Mouse (Mus musculus): ENCODE data around the gene Igflr1. TPM values are rescaled to one million over a fixed set of nuclear protein-coding genes. Genes with fewer than 3 reads are reported as not detected.

Gene Igflr1
- polyA plus RNA-seq, 1 experiment from 2014 or later, result 4.5 TPM

- peaks cover 11% of the 10 kb centered on the region for H3K36me3 ChIP-seq (ENCODE audit: control insufficient read depth, insufficient read depth, low read length)
- no peaks in the 10 kb centered on the region for H3K4me1 ChIP-seq (ENCODE audit: control insufficient read depth, insufficient read depth, low read length)
- no peak within 1 kb of the TSS for H3K4me3 ChIP-seq (ENCODE audit: low read depth, low read length)
- H3K27ac ChIP-seq (ENCODE audit: low read length), result no peak within 1 kb of the TSS
- H3K27me3 ChIP-seq (ENCODE audit: control insufficient read depth, insufficient read depth, low read depth, low read length), result no peaks in the 10 kb centered on the region
- ATAC-seq, result no peak
- H3K9me3 ChIP-seq (replicated peaks; ENCODE audit: control insufficient read depth, low read length, poor library complexity, severe bottlenecking), result no peaks in the 10 kb centered on the region
- 83% methylated on average over 8 of the region's 8 CpGs for WGBS
- no peak within 1 kb of the TSS for H3K9ac ChIP-seq (ENCODE audit: low read depth, low read length)
- H3K4me2 ChIP-seq (ENCODE audit: low read length), result no peak within 1 kb of the TSS
These were observed 47.6 kb downstream of the Igflr1 start, which contains the start of gene Upk1a for GRCm38 (mm10) chr7:30612654-30613402. Gene Upk1a (minus strand): TSS chr7:30612847.

DNA sequence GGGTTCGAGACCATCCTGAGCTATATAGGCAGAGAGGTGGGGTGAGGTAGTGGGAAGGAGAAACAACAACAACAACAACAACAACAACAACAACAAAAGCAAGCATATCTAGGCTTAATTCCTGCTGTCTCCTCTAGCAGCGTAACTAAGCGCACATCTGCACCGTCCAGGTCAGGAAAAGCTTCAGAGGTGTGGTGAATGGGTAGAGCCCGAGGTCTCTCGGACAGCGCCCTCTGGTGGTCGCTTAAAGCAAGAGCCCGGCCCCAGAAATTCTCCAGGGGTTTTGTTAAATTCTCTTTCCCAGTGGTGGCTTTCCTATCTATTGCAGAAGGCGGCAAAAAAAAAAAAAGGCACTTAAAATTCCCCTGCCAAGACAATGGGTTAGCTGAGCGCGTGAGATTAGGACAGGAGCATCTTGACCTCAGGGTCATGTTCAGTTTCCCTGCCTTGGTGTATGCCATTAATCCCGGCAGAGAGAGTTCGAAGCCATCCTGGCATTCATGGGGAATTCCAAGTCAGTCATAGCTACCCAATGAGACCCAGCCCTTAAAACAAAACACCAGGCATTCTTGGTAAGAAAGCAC, 48.4 kb downstream of the Igflr1 start:
- Histone ChIP-seq H3K9me3 (replicated peaks; ENCODE audit: control insufficient read depth, low read length, poor library complexity, severe bottlenecking) (no peaks in the 10 kb centered on the region), H3K4me3 (ENCODE audit: low read depth, low read length) (no peak overlapping the region), H3K4me2 (ENCODE audit: low read length) (no peak overlapping the region), H3K27ac (ENCODE audit: low read length) (no peak overlapping the region), H3K27me3 (ENCODE audit: control insufficient read depth, insufficient read depth, low read depth, low read length) (no peaks in the 10 kb centered on the region), H3K36me3 (ENCODE audit: control insufficient read depth, insufficient read depth, low read length) (peaks cover 13% of the 10 kb centered on the region), H3K9ac (ENCODE audit: low read depth, low read length) (no peak overlapping the region), H3K4me1 (ENCODE audit: control insufficient read depth, insufficient read depth, low read length) (no peaks in the 10 kb centered on the region)
- no peak for ATAC-seq
- WGBS, result 23% methylated on average over 14 of the region's 14 CpGs

GRCm38 (mm10) chr7:30614454-30614853, 49.2 kb downstream of the Igflr1 start:
- 81% methylated on average over 2 of the region's 2 CpGs for WGBS
- no peak for ATAC-seq

DNA sequence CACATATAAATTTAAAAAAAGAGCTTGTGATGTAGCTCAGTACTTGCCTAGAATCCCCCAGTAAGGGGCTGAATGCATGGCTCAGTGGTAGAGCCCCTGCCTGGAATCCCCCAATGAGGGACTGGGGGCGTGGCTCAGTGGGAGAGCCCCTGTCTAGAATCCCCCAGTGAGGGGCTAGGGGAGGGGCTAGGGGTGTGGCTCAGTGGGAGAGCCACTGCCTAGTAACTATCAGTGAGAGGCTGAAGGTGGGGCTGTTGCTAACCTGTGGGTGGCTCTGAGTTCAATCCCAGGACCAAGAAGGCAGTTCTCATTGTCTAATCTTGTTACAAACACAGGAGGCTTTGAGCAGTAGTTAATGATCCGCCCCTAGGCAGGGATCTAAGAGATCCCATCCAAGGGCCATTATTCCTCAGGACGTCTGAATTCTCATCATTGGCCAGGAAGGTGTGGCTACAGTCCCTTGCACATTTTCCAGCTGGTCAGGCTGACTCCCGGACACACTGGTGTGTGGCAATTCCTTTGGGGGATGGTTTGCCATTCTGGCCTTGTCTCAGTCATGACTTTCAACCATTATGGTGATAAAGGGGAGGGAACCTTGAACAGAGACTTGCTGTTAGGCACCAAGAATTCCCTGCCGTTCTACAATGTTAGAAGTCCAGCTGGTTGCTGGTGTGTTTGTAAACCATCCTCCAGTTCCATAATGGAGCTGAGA, 50.0 kb downstream of the Igflr1 start:
- H3K4me2 ChIP-seq (ENCODE audit: low read length), result no peak overlapping the region
- no peak; the same call in 1 of the 2 replicates for ATAC-seq
- 66% methylated on average over 5 of the region's 5 CpGs for WGBS
- no peaks in the 10 kb centered on the region for H3K27me3 ChIP-seq (ENCODE audit: control insufficient read depth, insufficient read depth, low read depth, low read length)
- no peaks in the 10 kb centered on the region for H3K4me1 ChIP-seq (ENCODE audit: control insufficient read depth, insufficient read depth, low read length)
- H3K9ac ChIP-seq (ENCODE audit: low read depth, low read length), result no peak overlapping the region
- no peaks in the 10 kb centered on the region for H3K9me3 ChIP-seq (replicated peaks; ENCODE audit: control insufficient read depth, low read length, poor library complexity, severe bottlenecking)
- H3K4me3 ChIP-seq (ENCODE audit: low read depth, low read length), result no peak overlapping the region
- peaks cover 21% of the 10 kb centered on the region for H3K36me3 ChIP-seq (ENCODE audit: control insufficient read depth, insufficient read depth, low read length)
- H3K27ac ChIP-seq (ENCODE audit: low read length), result no peak overlapping the region

More at GRCm38 (mm10) chr7:30614454-30614853, 49.2 kb downstream of the Igflr1 start:
- Histone ChIP-seq H3K4me2 (ENCODE audit: low read length) (no peak overlapping the region), H3K27me3 (ENCODE audit: control insufficient read depth, insufficient read depth, low read depth, low read length) (no peaks in the 10 kb centered on the region), H3K36me3 (ENCODE audit: control insufficient read depth, insufficient read depth, low read length) (peaks cover 21% of the 10 kb centered on the region), H3K9ac (ENCODE audit: low read depth, low read length) (no peak overlapping the region), H3K9me3 (replicated peaks; ENCODE audit: control insufficient read depth, low read length, poor library complexity, severe bottlenecking) (no peaks in the 10 kb centered on the region), H3K27ac (ENCODE audit: low read length) (no peak overlapping the region), H3K4me3 (ENCODE audit: low read depth, low read length) (no peak overlapping the region), H3K4me1 (ENCODE audit: control insufficient read depth, insufficient read depth, low read length) (no peaks in the 10 kb centered on the region)

Small RNAs within 50 kb of the gene (microRNA-seq; reads per million reads assigned to microRNA genes)
- 0.52 reads per million for gene Gm38670
- not detected for gene Mir3569

Other genes with a start within 250 kb of the Igflr1 start
- gene E130208F15Rik, start 243.7 kb upstream of the Igflr1 start, polyA plus RNA-seq (2015; fragmentation: Nextera tagmentation; extraction: Ambion mirVana), result not detected in 2 replicates
- gene Sdhaf1, start 241.5 kb upstream of the Igflr1 start, polyA plus RNA-seq (2015; fragmentation: Nextera tagmentation; extraction: Ambion mirVana), result 15.2 and 16.9 TPM in 2 replicates
- 15.2 and 15.7 TPM in 2 replicates for gene Lrfn3, start 202.7 kb upstream of the Igflr1 start, polyA plus RNA-seq (2015; fragmentation: Nextera tagmentation; extraction: Ambion mirVana)
- gene Tyrobp, start 151.7 kb upstream of the Igflr1 start, polyA plus RNA-seq (2015; fragmentation: Nextera tagmentation; extraction: Ambion mirVana), result 15.3 and 23.5 TPM in 2 replicates
- gene Hcst, start 145.6 kb upstream of the Igflr1 start, polyA plus RNA-seq (2015; fragmentation: Nextera tagmentation; extraction: Ambion mirVana), result not detected in 2 replicates
- gene Nfkbid, start 143.7 kb upstream of the Igflr1 start, polyA plus RNA-seq (2015; fragmentation: Nextera tagmentation; extraction: Ambion mirVana), result 2.7 and 2.9 TPM in 2 replicates
- gene Aplp1, start 119.9 kb upstream of the Igflr1 start, polyA plus RNA-seq (2015; fragmentation: Nextera tagmentation; extraction: Ambion mirVana), result 761 and 788 TPM in 2 replicates
- 0.67 and 0.73 TPM in 2 replicates for gene Kirrel2, start 107.7 kb upstream of the Igflr1 start, polyA plus RNA-seq (2015; fragmentation: Nextera tagmentation; extraction: Ambion mirVana)
- 0.46 and 0.50 TPM in 2 replicates for gene Nphs1, start 107.1 kb upstream of the Igflr1 start, polyA plus RNA-seq (2015; fragmentation: Nextera tagmentation; extraction: Ambion mirVana)
- gene Prodh2, start 71.8 kb upstream of the Igflr1 start, polyA plus RNA-seq (2015; fragmentation: Nextera tagmentation; extraction: Ambion mirVana), result not detected in 2 replicates
- 140 and 149 TPM in 2 replicates for gene Arhgap33, start 30.4 kb upstream of the Igflr1 start, polyA plus RNA-seq (2015; fragmentation: Nextera tagmentation; extraction: Ambion mirVana)
- 7.5 and 11.2 TPM in 2 replicates for gene Hspb6, start 13.2 kb upstream of the Igflr1 start, polyA plus RNA-seq (2015; fragmentation: Nextera tagmentation; extraction: Ambion mirVana)
- 8.2 and 8.5 TPM in 2 replicates for gene Proser3, start 13.1 kb upstream of the Igflr1 start, polyA plus RNA-seq (2015; fragmentation: Nextera tagmentation; extraction: Ambion mirVana)
- gene Lin37, start 5.6 kb upstream of the Igflr1 start, polyA plus RNA-seq (2015; fragmentation: Nextera tagmentation; extraction: Ambion mirVana), result 52.1 and 63.8 TPM in 2 replicates
- 82.0 and 88.4 TPM in 2 replicates for gene U2af1l4, start 2.1 kb upstream of the Igflr1 start, polyA plus RNA-seq (2015; fragmentation: Nextera tagmentation; extraction: Ambion mirVana)
- 18.6 and 19.2 TPM in 2 replicates for gene Gm49396, start 2.1 kb upstream of the Igflr1 start, polyA plus RNA-seq (2015; fragmentation: Nextera tagmentation; extraction: Ambion mirVana)
- 116 and 124 TPM in 2 replicates for gene Psenen, start 1.8 kb upstream of the Igflr1 start, polyA plus RNA-seq (2015; fragmentation: Nextera tagmentation; extraction: Ambion mirVana)
- gene Kmt2b, start 23.3 kb downstream of the Igflr1 start, polyA plus RNA-seq (2015; fragmentation: Nextera tagmentation; extraction: Ambion mirVana), result 9.1 and 11.0 TPM in 2 replicates
- 0.20 and 0.22 TPM in 2 replicates for gene Zbtb32, start 33.5 kb downstream of the Igflr1 start, polyA plus RNA-seq (2015; fragmentation: Nextera tagmentation; extraction: Ambion mirVana)
- gene Upk1a, start 47.4 kb downstream of the Igflr1 start, polyA plus RNA-seq (2015; fragmentation: Nextera tagmentation; extraction: Ambion mirVana), result 0.29 and 0.46 TPM in 2 replicates
- gene Cox6b1, start 60.7 kb downstream of the Igflr1 start, polyA plus RNA-seq (2015; fragmentation: Nextera tagmentation; extraction: Ambion mirVana), result 1,035 and 1,037 TPM in 2 replicates
- gene Etv2, start 70.4 kb downstream of the Igflr1 start, polyA plus RNA-seq (2015; fragmentation: Nextera tagmentation; extraction: Ambion mirVana), result not detected in 2 replicates
- 127 and 132 TPM in 2 replicates for gene Rbm42, start 84.9 kb downstream of the Igflr1 start, polyA plus RNA-seq (2015; fragmentation: Nextera tagmentation; extraction: Ambion mirVana)
- gene Haus5, start 99.6 kb downstream of the Igflr1 start, polyA plus RNA-seq (2015; fragmentation: Nextera tagmentation; extraction: Ambion mirVana), result 24.4 and 26.9 TPM in 2 replicates
- not detected in 2 replicates for gene Pmis2, start 106.2 kb downstream of the Igflr1 start, polyA plus RNA-seq (2015; fragmentation: Nextera tagmentation; extraction: Ambion mirVana)
- gene 2200002J24Rik, start 133.5 kb downstream of the Igflr1 start, polyA plus RNA-seq (2015; fragmentation: Nextera tagmentation; extraction: Ambion mirVana), result not detected in 2 replicates
- gene Atp4a, start 146.8 kb downstream of the Igflr1 start, polyA plus RNA-seq (2015; fragmentation: Nextera tagmentation; extraction: Ambion mirVana), result 1.2 and 2.2 TPM in 2 replicates
- 233 and 254 TPM in 2 replicates for gene Tmem147, start 164.1 kb downstream of the Igflr1 start, polyA plus RNA-seq (2015; fragmentation: Nextera tagmentation; extraction: Ambion mirVana)
- gene Gapdhs, start 178.3 kb downstream of the Igflr1 start, polyA plus RNA-seq (2015; fragmentation: Nextera tagmentation; extraction: Ambion mirVana), result 1.1 and 1.7 TPM in 2 replicates
- 1.6 and 2.0 TPM in 2 replicates for gene Sbsn, start 186.0 kb downstream of the Igflr1 start, polyA plus RNA-seq (2015; fragmentation: Nextera tagmentation; extraction: Ambion mirVana)
- 2.8 and 3.6 TPM in 2 replicates for gene Dmkn, start 198.3 kb downstream of the Igflr1 start, polyA plus RNA-seq (2015; fragmentation: Nextera tagmentation; extraction: Ambion mirVana)
- gene Krtdap, start 222.5 kb downstream of the Igflr1 start, polyA plus RNA-seq (2015; fragmentation: Nextera tagmentation; extraction: Ambion mirVana), result not detected in 2 replicates

Measured in midbrain, embryonic 16.5 days (tissue).